Mouse (Mus musculus) erythroblast, embryonic 14.5 days (primary cell): ENCODE results near the gene Tcf7l1. TPM values are rescaled to one million over a fixed set of nuclear protein-coding genes. Genes with fewer than 3 reads are reported as not detected.

Experiments
- H3K27me3 ChIP-seq: 2 replicates; pipeline ENCODE4 v1.6.1; 2012; ENCODE audit warnings: inconsistent platforms; ENCODE audit not compliant: control insufficient read depth
- H3K36me3 ChIP-seq: 2 replicates; pipeline ENCODE4 v1.6.1; 2012; ENCODE audit warnings: mild to moderate bottlenecking, inconsistent platforms; ENCODE audit not compliant: control insufficient read depth
- H3K4me1 ChIP-seq: 2 replicates; pipeline ENCODE4 v1.6.1; 2012; ENCODE audit warnings: inconsistent platforms; ENCODE audit not compliant: control insufficient read depth
- H3K4me3 ChIP-seq: replicated peaks from 2 replicates; pipeline ENCODE3; 2012; ENCODE audit warnings: moderate library complexity, mild to moderate bottlenecking, inconsistent platforms
- H3K9me3 ChIP-seq: 2 replicates; pipeline ENCODE4 v1.6.1; 2012; ENCODE audit warnings: low read length, inconsistent platforms, mixed read lengths; ENCODE audit not compliant: control insufficient read depth
- GATA1 ChIP-seq: IDR thresholded peaks from 2 replicates; pipeline ENCODE4 v1.6.1; 2012; ENCODE audit warnings: low read length, inconsistent platforms, mixed read lengths
- TAL1 ChIP-seq: IDR thresholded peaks from 3 replicates; pipeline ENCODE4 v1.6.1; 2012; ENCODE audit warnings: low read length, inconsistent platforms, mixed read lengths
- polyA plus RNA-seq: library from polyadenylated mRNA; stranded (reverse); fragments of >175 nt; gene quantifications from 2 replicates; pipeline ENCODE4 v1.2.3, GENCODE M21; 2012

Tcf7l1 gene
- polyA plus RNA-seq, 1 experiment: 0.10 TPM

GRCm38 (mm10) chr6:72753782-72754181 lies 35.3 kb downstream of the Tcf7l1 start:
- Histone ChIP-seq H3K9me3 (no peaks in the 10 kb centered on the region), H3K27me3 (no peaks in the 10 kb centered on the region), H3K4me1 (no peaks in the 10 kb centered on the region), H3K4me3 (no peak overlapping the region), H3K36me3 (no peaks in the 10 kb centered on the region)
- TF ChIP-seq TAL1: no peak
- no peak for TF ChIP-seq GATA1

DNA sequence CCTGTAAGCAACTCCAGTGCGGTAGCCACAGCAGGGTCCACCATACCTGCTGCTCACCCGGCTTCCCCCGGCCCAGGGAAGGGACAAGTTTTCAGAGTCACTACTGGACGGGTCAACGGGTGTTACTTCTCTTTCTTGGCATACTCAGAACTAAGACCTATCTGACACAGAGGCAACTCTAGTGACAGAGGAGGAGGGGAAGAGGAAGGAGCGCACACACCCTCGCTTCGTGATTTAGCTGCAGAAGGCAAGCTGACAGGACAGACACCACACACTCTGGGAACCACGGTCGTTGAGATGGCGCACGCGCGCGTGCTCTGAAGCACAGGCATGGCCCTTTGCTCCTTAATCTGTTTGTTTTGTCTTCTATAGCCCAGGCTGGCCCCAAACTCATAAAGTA lies 36.2 kb downstream of the Tcf7l1 start:
- no peaks in the 10 kb centered on the region for H3K4me1 ChIP-seq
- no peaks in the 10 kb centered on the region for H3K27me3 ChIP-seq
- TF ChIP-seq TAL1 (no peak), GATA1 (no peak)
- no peaks in the 10 kb centered on the region for H3K9me3 ChIP-seq
- no peaks in the 10 kb centered on the region for H3K36me3 ChIP-seq
- H3K4me3 ChIP-seq: no peak overlapping the region

GRCm38 (mm10) chr6:72751210-72751609 lies 37.8 kb downstream of the Tcf7l1 start:
- no peaks in the 10 kb centered on the region for H3K36me3 ChIP-seq
- no peaks in the 10 kb centered on the region for H3K9me3 ChIP-seq
- H3K4me3 ChIP-seq: no peak overlapping the region
- TF ChIP-seq GATA1 (no peak), TAL1 (no peak)
- H3K27me3 ChIP-seq: no peaks in the 10 kb centered on the region
- no peaks in the 10 kb centered on the region for H3K4me1 ChIP-seq

GRCm38 (mm10) chr6:72748882-72749437 lies 40.1 kb downstream of the Tcf7l1 start:
- H3K4me1 ChIP-seq: no peaks in the 10 kb centered on the region
- TF ChIP-seq GATA1: no peak
- no peak for TF ChIP-seq TAL1
- H3K9me3 ChIP-seq: no peaks in the 10 kb centered on the region
- H3K4me3 ChIP-seq: no peak overlapping the region
- no peaks in the 10 kb centered on the region for H3K36me3 ChIP-seq
- no peaks in the 10 kb centered on the region for H3K27me3 ChIP-seq

DNA sequence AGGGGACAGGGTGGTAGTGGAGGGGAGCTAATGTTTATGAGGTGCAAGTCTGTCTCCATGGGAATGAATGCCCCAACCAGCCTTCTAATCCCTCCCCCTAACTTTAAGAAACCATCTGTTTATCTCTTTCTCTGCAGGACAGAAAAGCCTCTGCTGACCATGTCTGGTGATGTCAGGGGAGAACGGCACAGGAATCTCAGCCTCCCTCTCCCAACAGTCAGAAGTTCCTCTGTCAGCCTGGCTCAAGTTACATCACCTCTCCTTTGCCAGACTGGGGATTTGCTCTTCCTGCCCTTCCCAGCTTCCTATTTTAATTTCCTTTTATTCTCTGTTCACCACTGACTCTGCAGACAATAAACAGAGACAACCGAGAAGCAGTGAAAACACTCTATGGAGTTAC lies 40.6 kb downstream of the Tcf7l1 start:
- Histone ChIP-seq H3K36me3 (no peaks in the 10 kb centered on the region), H3K27me3 (no peaks in the 10 kb centered on the region), H3K4me1 (no peaks in the 10 kb centered on the region), H3K4me3 (no peak overlapping the region), H3K9me3 (no peaks in the 10 kb centered on the region)
- no peak for TF ChIP-seq TAL1
- no peak for TF ChIP-seq GATA1

DNA sequence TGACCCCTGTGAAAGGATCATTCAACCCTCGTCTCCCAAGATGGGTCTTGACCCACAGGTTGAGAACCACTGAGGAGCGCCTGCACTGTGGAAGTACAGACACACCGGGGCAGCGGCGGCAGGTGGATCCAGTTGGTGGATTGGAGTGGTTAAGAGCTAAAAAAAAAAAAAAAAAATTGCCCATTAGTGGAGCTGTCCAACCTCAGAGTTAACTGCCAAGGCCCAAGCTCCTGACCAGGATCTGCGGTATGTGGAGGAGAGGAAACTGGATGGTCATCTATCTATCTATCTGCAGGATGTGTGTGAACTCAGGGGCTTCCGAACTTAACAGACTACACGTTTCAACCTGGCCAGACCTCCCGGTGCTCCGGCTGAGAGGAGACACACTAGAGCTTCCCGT lies 41.2 kb downstream of the Tcf7l1 start:
- Histone ChIP-seq H3K27me3 (no peaks in the 10 kb centered on the region), H3K36me3 (no peaks in the 10 kb centered on the region), H3K4me1 (no peaks in the 10 kb centered on the region), H3K4me3 (no peak overlapping the region), H3K9me3 (no peaks in the 10 kb centered on the region)
- TF ChIP-seq GATA1 (no peak), TAL1 (no peak)

GRCm38 (mm10) chr6:72747156-72747555 lies 41.9 kb downstream of the Tcf7l1 start:
- H3K27me3 ChIP-seq: no peaks in the 10 kb centered on the region
- TF ChIP-seq TAL1: no peak
- no peak for TF ChIP-seq GATA1

DNA sequence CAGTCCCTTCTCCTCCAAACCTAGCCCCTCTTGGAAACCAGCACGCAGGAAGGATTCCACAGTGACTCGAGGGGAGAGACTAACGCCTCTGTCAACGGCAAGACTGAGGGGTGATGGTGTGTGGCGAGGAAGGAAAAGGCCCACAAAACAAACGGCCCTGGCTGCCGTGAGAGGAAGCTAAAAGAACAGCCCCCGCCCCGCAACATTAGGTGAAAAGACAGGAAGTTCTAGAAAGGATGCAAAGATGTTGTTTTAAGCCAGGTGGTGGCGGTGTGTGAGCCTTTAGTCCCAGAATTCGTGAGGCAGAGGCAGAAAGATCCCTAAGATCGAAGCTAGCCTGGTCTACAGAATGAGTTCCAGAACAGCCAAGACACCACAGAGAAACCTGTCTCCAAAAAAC lies 43.3 kb downstream of the Tcf7l1 start:
- TF ChIP-seq TAL1 (no peak), GATA1 (no peak)
- no peaks in the 10 kb centered on the region for H3K4me1 ChIP-seq
- H3K27me3 ChIP-seq: no peaks in the 10 kb centered on the region
- no peaks in the 10 kb centered on the region for H3K36me3 ChIP-seq
- no peak overlapping the region for H3K4me3 ChIP-seq
- no peaks in the 10 kb centered on the region for H3K9me3 ChIP-seq

More at GRCm38 (mm10) chr6:72747156-72747555, 41.9 kb downstream of the Tcf7l1 start:
- H3K36me3 ChIP-seq: no peaks in the 10 kb centered on the region
- no peaks in the 10 kb centered on the region for H3K4me1 ChIP-seq
- no peak overlapping the region for H3K4me3 ChIP-seq
- H3K9me3 ChIP-seq: no peaks in the 10 kb centered on the region

DNA sequence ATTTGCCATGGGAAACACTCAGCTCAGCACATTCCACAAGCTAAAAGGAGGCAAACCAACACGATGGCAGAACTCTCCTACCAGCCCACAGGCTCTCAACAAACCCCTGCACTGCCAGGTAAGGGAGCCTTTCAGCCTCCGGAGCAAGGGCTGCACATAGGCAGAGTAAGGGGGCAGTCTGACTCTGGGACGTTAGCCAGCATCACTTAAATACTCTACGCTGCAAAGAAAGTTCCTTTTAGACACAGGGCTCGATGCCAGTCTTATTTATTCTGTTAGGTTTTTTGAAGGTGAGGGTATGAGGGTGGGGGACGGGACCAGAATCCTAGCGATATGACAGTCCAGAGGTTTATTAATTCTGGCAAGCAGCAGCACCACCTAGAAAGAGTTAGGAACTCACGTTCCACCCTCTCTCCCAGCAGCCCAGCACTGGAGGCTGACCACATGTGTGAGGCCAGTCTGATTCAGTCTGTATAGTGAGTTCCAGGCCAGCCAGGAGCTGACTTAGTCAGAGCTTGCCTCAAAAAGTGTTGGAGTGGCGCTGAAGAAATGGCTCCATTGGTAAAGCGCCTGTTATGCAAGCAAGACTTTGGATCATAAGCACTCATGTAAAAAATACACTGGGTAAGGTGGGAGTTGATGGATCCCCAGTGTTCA lies 44.8 kb downstream of the Tcf7l1 start:
- TF ChIP-seq GATA1 (no peak), TAL1 (no peak)
- no peaks in the 10 kb centered on the region for H3K4me1 ChIP-seq
- no peaks in the 10 kb centered on the region for H3K27me3 ChIP-seq
- no peaks in the 10 kb centered on the region for H3K9me3 ChIP-seq
- no peaks in the 10 kb centered on the region for H3K36me3 ChIP-seq
- peak overlapping the region; percentile 23 for H3K4me3 ChIP-seq

DNA sequence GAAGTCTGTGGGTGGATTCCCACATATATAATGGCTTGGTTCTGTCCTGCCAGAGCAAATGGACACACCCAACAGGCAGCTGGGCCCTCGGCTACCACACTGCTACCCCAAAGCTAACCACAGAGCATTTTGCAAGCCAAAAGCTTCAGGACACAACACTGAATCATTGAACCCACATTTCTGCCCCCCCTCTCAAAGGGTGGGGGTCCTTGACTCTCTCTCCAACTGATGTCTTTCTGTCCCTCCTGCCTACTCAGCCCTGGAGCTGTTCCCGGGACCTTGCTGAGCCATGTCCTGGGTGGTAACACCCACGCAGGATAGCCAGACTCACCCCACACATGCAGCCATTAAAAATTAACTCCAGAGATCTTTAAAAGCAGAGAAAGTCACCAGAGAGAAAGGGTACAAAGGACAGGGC lies 45.4 kb downstream of the Tcf7l1 start:
- TF ChIP-seq GATA1: no peak
- Histone ChIP-seq H3K36me3 (no peaks in the 10 kb centered on the region), H3K27me3 (no peaks in the 10 kb centered on the region), H3K9me3 (no peaks in the 10 kb centered on the region), H3K4me3 (no peak overlapping the region), H3K4me1 (no peaks in the 10 kb centered on the region)
